Mouse (Mus musculus): Measurements from ENCODE around the gene Mmrn2. TPM values are rescaled to one million over a fixed set of nuclear protein-coding genes. Genes with fewer than 3 reads are reported as not detected.

Gene Mmrn2
- polyA plus RNA-seq, 1 experiment from 2014 or later: 28.2 TPM

DNA sequence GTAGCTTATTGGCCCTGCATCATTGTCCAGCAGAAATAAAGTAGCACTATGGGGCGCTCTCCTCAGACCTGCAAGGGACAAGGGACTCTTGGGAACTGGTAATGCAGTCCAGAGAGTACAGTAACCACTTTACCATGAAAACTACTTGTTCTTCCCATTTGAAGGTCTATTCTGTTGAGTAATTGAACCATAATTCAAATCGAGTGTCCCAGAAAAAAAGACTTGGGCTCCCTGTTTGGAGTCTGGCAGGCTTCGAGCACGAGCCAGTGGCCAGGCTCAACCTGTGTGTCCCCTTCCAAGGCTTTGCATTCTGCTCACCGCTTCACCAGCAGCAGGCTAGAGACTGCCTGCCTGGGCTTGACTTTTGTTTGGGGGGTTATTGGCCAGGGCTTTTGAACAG is 30.9 kb upstream of the Mmrn2 start:
- peaks cover 20% of the 10 kb centered on the region for H3K36me3 ChIP-seq (ENCODE audit: control insufficient read depth, insufficient read depth)
- WGBS: 91% methylated on average over 5 of the region's 5 CpGs
- no peak overlapping the region for H3K4me2 ChIP-seq (ENCODE audit: low read depth, low read length)
- no peak overlapping the region for H3K9ac ChIP-seq (ENCODE audit: low read length)
- H3K4me3 ChIP-seq (ENCODE audit: low read length): no peak overlapping the region
- H3K27ac ChIP-seq (ENCODE audit: low read length): no peak overlapping the region
- no peaks in the 10 kb centered on the region for H3K27me3 ChIP-seq (ENCODE audit: control insufficient read depth, insufficient read depth, low read length)
- H3K9me3 ChIP-seq (replicated peaks; ENCODE audit: control insufficient read depth, low read length): no peaks in the 10 kb centered on the region
- no peak for ATAC-seq (replicated peaks; ENCODE audit: extremely low read depth, insufficient read depth, low FRiP score)
- no peaks in the 10 kb centered on the region for H3K4me1 ChIP-seq (ENCODE audit: control insufficient read depth, insufficient read depth, low read length)

DNA sequence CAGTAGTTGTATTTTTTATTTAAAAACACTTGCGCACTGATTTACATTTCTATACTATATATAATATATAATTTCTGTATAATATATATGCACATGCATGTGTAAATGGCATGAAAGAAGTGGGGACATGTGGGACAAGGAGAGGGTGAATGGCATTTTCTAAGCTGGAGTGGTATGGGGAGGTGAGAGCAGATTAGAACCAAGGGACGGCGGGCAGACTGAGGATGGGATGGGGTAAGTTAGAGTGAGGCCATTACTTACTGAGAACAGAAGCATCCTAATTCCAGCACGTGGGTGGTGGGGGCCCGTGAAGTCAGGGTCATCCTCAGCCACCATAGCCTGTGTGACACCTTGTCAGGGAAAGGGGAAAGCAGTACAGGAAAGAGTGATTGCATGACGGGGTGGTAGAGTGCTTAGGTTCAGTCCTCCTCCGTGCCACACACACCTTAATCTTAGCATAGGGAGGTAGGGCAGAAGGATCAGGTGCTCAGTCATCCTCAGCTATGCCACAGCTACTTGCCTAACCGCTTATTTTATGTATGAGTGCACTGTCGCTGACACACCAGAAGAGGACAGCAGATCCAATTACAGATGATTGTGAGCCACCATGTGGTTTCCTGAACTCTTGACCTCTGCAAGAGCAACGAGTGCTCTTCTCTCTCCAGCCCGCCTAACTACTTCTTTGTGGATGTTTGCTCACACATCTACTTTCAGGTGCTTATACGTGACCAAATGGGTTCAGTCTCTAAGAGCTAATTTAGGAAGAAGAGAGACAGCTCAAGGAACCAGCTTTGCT is 29.3 kb upstream of the Mmrn2 start:
- 57% methylated on average over 12 of the region's 12 CpGs for WGBS
- no peak for ATAC-seq (replicated peaks; ENCODE audit: extremely low read depth, insufficient read depth, low FRiP score)
- no peaks in the 10 kb centered on the region for H3K9me3 ChIP-seq (replicated peaks; ENCODE audit: control insufficient read depth, low read length)
- no peak overlapping the region for H3K4me2 ChIP-seq (ENCODE audit: low read depth, low read length)
- no peaks in the 10 kb centered on the region for H3K27me3 ChIP-seq (ENCODE audit: control insufficient read depth, insufficient read depth, low read length)
- H3K4me1 ChIP-seq (ENCODE audit: control insufficient read depth, insufficient read depth, low read length): no peaks in the 10 kb centered on the region
- H3K9ac ChIP-seq (ENCODE audit: low read length): no peak overlapping the region
- peaks cover 13% of the 10 kb centered on the region for H3K36me3 ChIP-seq (ENCODE audit: control insufficient read depth, insufficient read depth)
- H3K4me3 ChIP-seq (ENCODE audit: low read length): no peak overlapping the region
- no peak overlapping the region for H3K27ac ChIP-seq (ENCODE audit: low read length)

DNA sequence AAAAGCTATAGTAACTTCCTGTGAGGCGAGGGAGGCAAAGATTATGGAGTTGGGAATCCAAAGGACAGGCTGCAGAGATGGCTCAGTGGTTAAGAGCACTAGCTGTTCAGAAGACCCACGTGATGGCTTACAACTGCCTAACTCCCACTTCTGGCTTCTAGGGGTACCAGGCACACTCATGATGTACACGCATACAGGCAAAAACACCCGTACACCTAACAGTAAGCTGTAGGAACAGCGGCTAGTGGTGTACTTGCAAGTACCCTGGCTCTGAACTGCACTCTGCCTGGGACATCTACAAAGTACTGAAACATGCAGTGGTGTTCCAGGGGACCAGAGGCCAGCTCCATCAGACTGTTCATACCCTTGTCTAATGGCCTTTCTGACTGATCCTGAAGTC is 28.2 kb upstream of the Mmrn2 start:
- peaks cover 8% of the 10 kb centered on the region for H3K36me3 ChIP-seq (ENCODE audit: control insufficient read depth, insufficient read depth)
- no peaks in the 10 kb centered on the region for H3K9me3 ChIP-seq (replicated peaks; ENCODE audit: control insufficient read depth, low read length)
- H3K9ac ChIP-seq (ENCODE audit: low read length): no peak overlapping the region
- 90% methylated on average over 5 of the region's 5 CpGs for WGBS
- H3K4me3 ChIP-seq (ENCODE audit: low read length): no peak overlapping the region
- H3K27me3 ChIP-seq (ENCODE audit: control insufficient read depth, insufficient read depth, low read length): no peaks in the 10 kb centered on the region
- H3K4me2 ChIP-seq (ENCODE audit: low read depth, low read length): no peak overlapping the region
- no peak for ATAC-seq (replicated peaks; ENCODE audit: extremely low read depth, insufficient read depth, low FRiP score)
- no peaks in the 10 kb centered on the region for H3K4me1 ChIP-seq (ENCODE audit: control insufficient read depth, insufficient read depth, low read length)
- H3K27ac ChIP-seq (ENCODE audit: low read length): no peak overlapping the region

GRCm38 (mm10) chr14:34348301-34348700 is 27.0 kb upstream of the Mmrn2 start:
- H3K36me3 ChIP-seq (ENCODE audit: control insufficient read depth, insufficient read depth): peaks cover 2% of the 10 kb centered on the region; the same call in 1 of the 2 replicates
- no peak overlapping the region for H3K4me3 ChIP-seq (ENCODE audit: low read length)
- no peak for ATAC-seq (replicated peaks; ENCODE audit: extremely low read depth, insufficient read depth, low FRiP score)
- no peak overlapping the region for H3K4me2 ChIP-seq (ENCODE audit: low read depth, low read length)
- WGBS: 71% methylated on average over 7 of the region's 7 CpGs
- no peaks in the 10 kb centered on the region for H3K9me3 ChIP-seq (replicated peaks; ENCODE audit: control insufficient read depth, low read length)
- no peaks in the 10 kb centered on the region for H3K27me3 ChIP-seq (ENCODE audit: control insufficient read depth, insufficient read depth, low read length)
- no peaks in the 10 kb centered on the region for H3K4me1 ChIP-seq (ENCODE audit: control insufficient read depth, insufficient read depth, low read length)
- no peak overlapping the region for H3K27ac ChIP-seq (ENCODE audit: low read length)
- no peak overlapping the region for H3K9ac ChIP-seq (ENCODE audit: low read length)

GRCm38 (mm10) chr14:34349007-34349406 is 26.3 kb upstream of the Mmrn2 start:
- no peaks in the 10 kb centered on the region for H3K27me3 ChIP-seq (ENCODE audit: control insufficient read depth, insufficient read depth, low read length)
- 81% methylated on average over 8 of the region's 8 CpGs for WGBS

DNA sequence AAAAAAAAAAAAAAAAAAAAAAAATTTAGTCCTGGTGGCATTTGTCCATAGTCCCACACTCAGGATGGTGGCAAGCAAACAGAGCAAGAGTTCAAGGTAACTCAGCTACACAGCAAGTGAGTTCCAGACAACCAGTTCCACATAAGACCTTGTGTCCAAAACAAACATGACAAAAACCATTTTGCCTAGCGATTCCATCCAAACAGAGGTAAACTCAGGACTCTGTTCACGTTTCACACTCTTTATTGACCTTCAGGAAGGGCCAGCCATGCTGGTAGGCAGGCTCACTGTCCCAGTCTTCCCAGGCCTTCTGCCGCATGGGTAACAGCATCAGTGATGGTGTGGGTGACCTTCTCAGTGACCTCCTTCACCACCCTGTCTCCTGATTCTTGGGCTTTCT is 23.6 kb upstream of the Mmrn2 start:
- no peaks in the 10 kb centered on the region for H3K36me3 ChIP-seq (ENCODE audit: control insufficient read depth, insufficient read depth)
- no peak overlapping the region for H3K4me3 ChIP-seq (ENCODE audit: low read length)
- H3K9me3 ChIP-seq (replicated peaks; ENCODE audit: control insufficient read depth, low read length): no peaks in the 10 kb centered on the region
- H3K9ac ChIP-seq (ENCODE audit: low read length): no peak overlapping the region
- ATAC-seq (replicated peaks; ENCODE audit: extremely low read depth, insufficient read depth, low FRiP score): no peak
- no peak overlapping the region for H3K4me2 ChIP-seq (ENCODE audit: low read depth, low read length)
- H3K27ac ChIP-seq (ENCODE audit: low read length): no peak overlapping the region
- WGBS: 72% methylated on average over 3 of the region's 3 CpGs
- H3K27me3 ChIP-seq (ENCODE audit: control insufficient read depth, insufficient read depth, low read length): no peaks in the 10 kb centered on the region
- H3K4me1 ChIP-seq (ENCODE audit: control insufficient read depth, insufficient read depth, low read length): no peaks in the 10 kb centered on the region

More at GRCm38 (mm10) chr14:34349007-34349406, 26.3 kb upstream of the Mmrn2 start:
- Histone ChIP-seq H3K9me3 (replicated peaks; ENCODE audit: control insufficient read depth, low read length) (no peaks in the 10 kb centered on the region), H3K36me3 (ENCODE audit: control insufficient read depth, insufficient read depth) (no peaks in the 10 kb centered on the region), H3K4me2 (ENCODE audit: low read depth, low read length) (no peak overlapping the region), H3K9ac (ENCODE audit: low read length) (no peak overlapping the region), H3K4me3 (ENCODE audit: low read length) (no peak overlapping the region), H3K4me1 (ENCODE audit: control insufficient read depth, insufficient read depth, low read length) (no peaks in the 10 kb centered on the region), H3K27ac (ENCODE audit: low read length) (no peak overlapping the region)
- ATAC-seq (replicated peaks; ENCODE audit: extremely low read depth, insufficient read depth, low FRiP score): no peak

DNA sequence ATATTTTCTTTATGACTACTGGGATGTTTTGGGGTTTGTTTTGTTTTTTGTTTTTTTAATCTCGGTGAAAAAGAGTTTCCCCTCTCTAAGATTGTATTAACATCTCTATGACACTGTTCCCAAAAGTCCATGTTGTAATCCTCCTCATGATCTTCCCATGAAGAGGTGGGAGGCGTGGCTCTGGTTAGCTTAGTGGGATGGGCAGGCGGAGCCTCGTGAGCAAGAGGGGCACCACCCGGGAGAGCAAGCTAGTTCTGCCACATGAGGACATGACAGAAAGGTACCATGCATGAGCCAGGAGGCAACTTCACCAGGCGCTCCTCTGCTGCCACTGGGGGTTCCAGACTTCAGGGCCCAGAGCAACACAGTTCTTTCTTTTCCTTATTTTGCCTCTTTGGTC is 22.7 kb upstream of the Mmrn2 start:
- Histone ChIP-seq H3K4me2 (ENCODE audit: low read depth, low read length) (no peak overlapping the region), H3K9me3 (replicated peaks; ENCODE audit: control insufficient read depth, low read length) (no peaks in the 10 kb centered on the region), H3K27ac (ENCODE audit: low read length) (no peak overlapping the region), H3K4me3 (ENCODE audit: low read length) (no peak overlapping the region), H3K36me3 (ENCODE audit: control insufficient read depth, insufficient read depth) (no peaks in the 10 kb centered on the region), H3K27me3 (ENCODE audit: control insufficient read depth, insufficient read depth, low read length) (no peaks in the 10 kb centered on the region), H3K9ac (ENCODE audit: low read length) (no peak overlapping the region), H3K4me1 (ENCODE audit: control insufficient read depth, insufficient read depth, low read length) (no peaks in the 10 kb centered on the region)
- no peak for ATAC-seq (replicated peaks; ENCODE audit: extremely low read depth, insufficient read depth, low FRiP score)
- WGBS: 59% methylated on average over 6 of the region's 6 CpGs

- ATAC-seq (replicated peaks; ENCODE audit: extremely low read depth, insufficient read depth, low FRiP score): no peak
- Histone ChIP-seq H3K27me3 (ENCODE audit: control insufficient read depth, insufficient read depth, low read length) (no peaks in the 10 kb centered on the region), H3K4me2 (ENCODE audit: low read depth, low read length) (no peak overlapping the region), H3K36me3 (ENCODE audit: control insufficient read depth, insufficient read depth) (no peaks in the 10 kb centered on the region), H3K27ac (ENCODE audit: low read length) (no peak overlapping the region), H3K4me1 (ENCODE audit: control insufficient read depth, insufficient read depth, low read length) (no peaks in the 10 kb centered on the region), H3K4me3 (ENCODE audit: low read length) (no peak overlapping the region), H3K9ac (ENCODE audit: low read length) (no peak overlapping the region), H3K9me3 (replicated peaks; ENCODE audit: control insufficient read depth, low read length) (no peaks in the 10 kb centered on the region)
- WGBS: 85% methylated on average over 3 of the region's 3 CpGs
Measured at GRCm38 (mm10) chr14:34353326-34353725, 21.9 kb upstream of the Mmrn2 start.

DNA sequence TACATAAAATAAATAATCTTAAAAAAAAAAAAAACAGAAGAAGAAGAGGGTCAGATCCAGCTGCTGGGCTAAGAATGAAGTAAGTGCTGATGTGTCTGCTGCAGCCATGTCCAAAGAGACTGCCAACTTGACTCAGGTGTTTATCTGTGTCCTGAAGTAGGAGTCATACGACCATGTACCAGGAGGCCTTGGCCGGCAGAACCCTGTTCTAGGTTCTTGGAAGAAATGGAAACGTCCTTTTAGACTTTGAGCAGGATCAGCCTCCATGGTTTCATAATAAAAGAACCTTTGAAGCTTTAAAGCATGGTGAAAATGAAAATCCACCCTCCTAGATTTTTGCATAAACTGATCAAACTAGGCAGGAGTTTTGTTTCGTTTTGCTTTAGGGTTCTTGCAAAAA is 20.8 kb upstream of the Mmrn2 start:
- no peak overlapping the region for H3K4me2 ChIP-seq (ENCODE audit: low read depth, low read length)
- H3K4me1 ChIP-seq (ENCODE audit: control insufficient read depth, insufficient read depth, low read length): no peaks in the 10 kb centered on the region
- ATAC-seq (replicated peaks; ENCODE audit: extremely low read depth, insufficient read depth, low FRiP score): no peak
- H3K9ac ChIP-seq (ENCODE audit: low read length): no peak overlapping the region
- H3K9me3 ChIP-seq (replicated peaks; ENCODE audit: control insufficient read depth, low read length): no peaks in the 10 kb centered on the region
- H3K4me3 ChIP-seq (ENCODE audit: low read length): no peak overlapping the region
- whole genome bisulfite sequencing: 71% methylated on average over 4 of the region's 4 CpGs
- no peaks in the 10 kb centered on the region for H3K27me3 ChIP-seq (ENCODE audit: control insufficient read depth, insufficient read depth, low read length)
- no peaks in the 10 kb centered on the region for H3K36me3 ChIP-seq (ENCODE audit: control insufficient read depth, insufficient read depth)
- H3K27ac ChIP-seq (ENCODE audit: low read length): no peak overlapping the region
